Mouse (Mus musculus) megakaryocyte-erythroid progenitor cell, adult 5-6 weeks (primary cell): ENCODE results near the gene Ube2q2. TPM values are rescaled to one million over a fixed set of nuclear protein-coding genes. Genes with fewer than 3 reads are reported as not detected.
"Not testable (repeated sequence)": the region's sequence is repeated elsewhere in the genome, so short reads cannot be mapped to it uniquely, and the experiment has no call there.

Experiments used
- ATAC-seq: replicated peaks from 2 replicates; pipeline ENCODE4 v1.8.0; 2016; ENCODE audit warnings: mild to moderate bottlenecking, inconsistent platforms; ENCODE audit not compliant: severe bottlenecking, poor library complexity, low FRiP score, low TSS enrichment
- total RNA-seq, 2 experiments: library from RNA; stranded (forward) in 1 of 2; stranded (reverse) in 1 of 2; fragments of 200-1000, 215-1000 nt in 1 of 2; fragments of >200 nt in 1 of 2; fragmentation: Nextera tagmentation in 1 of 2; gene quantifications; 2 replicates each; pipeline ENCODE4 v1.2.3; 2014 to 2017

Ube2q2 gene
- total RNA-seq, 2 experiments from 2014 or later = 29.3 to 69.4 TPM

- no peak for ATAC-seq
Observed at GRCm38 (mm10) chr9:55232110-55232509, 83.5 kb downstream of the Ube2q2 start.

- no peak for ATAC-seq
Observed at GRCm38 (mm10) chr9:55232586-55232985, 83.9 kb downstream of the Ube2q2 start.

DNA sequence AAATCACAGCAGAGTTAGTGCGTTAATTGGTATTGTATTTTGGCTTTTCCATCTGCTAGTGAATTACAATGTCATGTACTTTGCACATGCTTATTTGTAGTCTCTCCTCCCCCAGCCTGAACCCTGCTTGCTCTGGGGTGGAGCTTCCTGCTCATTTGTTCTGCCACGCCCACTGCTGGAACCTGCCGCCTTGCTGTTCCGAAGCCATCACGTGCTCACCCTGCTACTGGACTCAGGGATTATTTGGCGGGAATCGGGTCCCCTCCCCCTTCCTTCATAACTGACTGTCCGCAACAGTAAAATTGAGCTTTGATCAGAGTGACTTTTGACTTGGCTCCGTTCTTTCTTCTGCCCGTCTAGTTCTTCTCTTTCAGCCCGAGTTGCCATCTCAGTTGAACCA lies 84.4 kb downstream of the Ube2q2 start:
- ATAC-seq = not testable (repeated sequence)

GRCm38 (mm10) chr9:55236235-55237165 lies 87.8 kb downstream of the Ube2q2 start:
- no peak for ATAC-seq

DNA sequence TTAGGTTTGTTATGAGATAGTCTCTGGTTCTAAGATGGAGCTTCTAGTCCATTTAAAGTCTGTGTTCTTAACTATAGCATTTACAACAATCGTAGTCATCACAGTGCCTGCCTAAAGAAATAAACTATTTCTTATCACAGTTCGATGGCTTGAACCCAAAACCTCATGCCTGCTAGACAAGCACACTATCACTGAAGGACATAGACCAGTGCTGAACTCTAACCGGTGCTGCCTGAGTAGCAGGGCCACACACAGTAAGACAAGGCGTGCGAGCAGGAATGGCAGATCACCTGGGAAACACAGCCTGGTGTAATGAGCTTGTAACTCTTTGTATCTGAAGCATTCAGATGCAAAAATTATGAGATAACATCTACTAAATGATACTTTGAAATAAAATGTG lies 92.2 kb downstream of the Ube2q2 start:
- ATAC-seq = peak; percentile 89

DNA sequence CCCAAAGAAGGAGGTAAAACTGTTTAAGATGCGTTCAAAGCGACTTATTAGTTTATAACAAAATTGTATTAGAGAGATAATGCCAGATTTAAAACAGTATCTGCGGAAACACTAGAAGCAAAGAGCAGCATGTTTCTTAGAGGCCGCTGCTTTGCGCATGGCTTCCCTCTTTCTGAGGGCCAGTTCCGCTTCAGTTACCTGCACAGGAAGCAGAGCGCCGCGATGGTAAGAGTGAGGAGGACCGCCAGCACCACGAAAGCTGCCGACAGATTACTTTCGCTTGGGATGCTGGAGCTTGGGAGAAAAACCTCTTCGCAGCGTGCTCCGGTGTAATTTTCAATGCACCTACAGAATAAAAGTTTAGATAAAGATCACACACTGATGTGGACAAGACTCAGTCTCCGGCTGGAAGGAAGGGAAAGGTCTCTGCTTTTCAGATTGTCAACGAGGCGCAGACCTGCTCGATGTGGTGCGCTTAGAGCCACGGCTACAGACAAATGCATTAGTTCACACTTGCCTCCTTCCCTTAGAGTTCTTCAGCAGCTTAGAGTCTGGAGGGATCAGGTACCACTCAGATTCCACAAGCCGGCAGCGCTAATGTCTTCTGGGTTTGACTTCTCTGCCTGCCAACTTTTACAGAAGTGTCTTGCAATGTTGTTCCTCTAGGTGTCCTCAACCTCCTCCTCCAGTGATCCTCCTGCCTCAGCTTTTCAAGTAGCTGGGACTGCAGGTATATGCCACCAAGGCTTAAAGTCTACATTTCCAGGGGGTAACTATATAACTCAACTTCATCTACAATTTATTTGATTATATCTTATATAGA lies 93.4 kb downstream of the Ube2q2 start:
- no peak for ATAC-seq

- no peak for ATAC-seq
Observed at GRCm38 (mm10) chr9:55243280-55243679, 94.6 kb downstream of the Ube2q2 start.

GRCm38 (mm10) chr9:55244079-55244478 lies 95.4 kb downstream of the Ube2q2 start:
- ATAC-seq = no peak

DNA sequence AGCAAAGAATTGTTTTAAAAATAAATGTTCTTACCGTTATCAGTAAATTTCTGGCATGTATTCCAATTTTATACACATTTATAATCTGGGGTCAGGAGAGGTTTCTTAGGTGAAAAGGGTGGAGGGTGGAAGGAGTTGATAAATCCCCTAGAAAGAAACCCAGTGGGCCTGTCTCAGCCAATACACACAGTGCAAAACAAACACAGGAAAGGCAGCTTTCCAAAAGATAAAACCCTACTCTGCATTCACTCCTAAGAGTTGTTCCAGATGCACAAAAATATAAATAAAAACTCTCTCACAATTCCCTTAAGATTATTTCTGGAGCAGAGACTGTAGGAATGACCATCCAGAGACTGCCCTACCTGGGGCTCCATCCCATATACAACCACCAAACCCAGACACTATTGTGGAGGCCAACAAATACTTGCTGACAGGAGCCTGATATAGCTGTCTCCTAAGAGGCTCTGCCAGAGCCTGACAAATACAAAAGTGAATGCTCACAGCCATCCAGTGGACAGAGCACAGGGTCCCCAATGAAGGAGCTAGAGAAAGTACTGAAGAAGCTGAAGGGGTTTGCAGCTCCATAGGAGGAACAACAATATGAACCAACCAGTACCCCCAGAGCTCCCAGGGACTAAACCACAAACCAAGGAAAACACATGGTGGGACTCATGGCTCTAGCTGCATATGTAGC lies 96.5 kb downstream of the Ube2q2 start:
- not testable (repeated sequence) for ATAC-seq

GRCm38 (mm10) chr9:55246440-55246839 lies 97.8 kb downstream of the Ube2q2 start:
- no peak for ATAC-seq

DNA sequence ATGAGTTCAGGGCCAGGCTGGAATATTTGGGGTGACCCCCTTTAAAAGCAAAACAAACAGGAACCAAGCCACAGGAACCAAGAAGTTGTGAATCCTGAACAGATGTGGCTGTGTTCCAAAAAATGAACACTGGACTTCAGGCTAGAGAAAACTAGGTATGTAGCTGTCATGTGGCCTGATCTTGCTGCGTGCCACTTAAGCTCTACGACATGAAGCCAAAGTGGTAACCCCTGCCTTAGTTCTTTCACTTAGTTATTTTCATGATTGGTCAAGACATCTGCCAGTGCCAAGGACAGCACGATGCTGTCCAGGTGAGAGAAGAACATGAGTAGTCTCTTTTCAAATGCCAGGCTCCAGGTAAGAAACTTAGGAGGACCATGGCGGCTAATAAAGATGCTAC lies 98.3 kb downstream of the Ube2q2 start:
- ATAC-seq = no peak

- ATAC-seq = no peak
Observed at GRCm38 (mm10) chr9:55248465-55248864, 99.8 kb downstream of the Ube2q2 start.

GRCm38 (mm10) chr9:55250595-55251247 lies 102.1 kb downstream of the Ube2q2 start:
- no peak for ATAC-seq

DNA sequence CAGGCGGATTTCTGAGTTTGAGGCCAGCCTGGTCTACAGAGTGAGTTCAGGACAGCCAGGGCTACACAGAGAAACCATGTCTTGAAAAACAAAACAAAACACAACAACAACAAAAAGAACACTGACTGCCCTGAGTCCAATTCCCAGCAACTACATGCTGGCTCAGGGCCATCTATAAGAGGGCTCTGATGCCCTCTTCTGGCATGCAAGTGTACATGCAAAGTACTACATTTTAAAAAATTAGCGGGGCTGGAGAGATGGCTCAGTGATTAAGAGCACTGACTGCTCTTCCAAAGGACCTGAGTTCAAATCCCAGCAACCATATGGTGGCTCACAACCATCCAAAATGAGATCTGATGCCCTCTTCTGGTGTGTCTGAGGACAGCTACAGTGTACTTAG lies 103.4 kb downstream of the Ube2q2 start:
- peak; percentile 81; the same call in 1 of the 2 replicates for ATAC-seq

DNA sequence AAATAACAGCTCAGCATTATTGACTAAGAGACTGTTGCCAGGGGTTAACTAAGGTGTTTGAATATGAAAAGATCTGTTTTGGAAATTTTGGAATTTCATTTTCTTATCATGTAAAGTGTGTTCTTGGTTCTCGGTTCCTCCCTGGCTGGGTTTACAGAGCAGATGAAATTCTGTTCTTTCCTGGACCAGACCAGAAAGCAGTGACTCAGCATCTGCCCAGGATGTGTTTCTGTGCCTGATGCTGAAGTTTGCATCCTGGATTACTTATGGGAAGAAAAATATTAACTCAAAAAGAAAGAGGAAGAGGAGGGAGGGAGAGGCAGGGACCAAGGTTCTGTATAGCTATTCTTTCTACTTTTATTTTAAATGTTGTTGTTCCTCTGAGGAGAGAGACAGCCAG lies 105.2 kb downstream of the Ube2q2 start:
- ATAC-seq = no peak

GRCm38 (mm10) chr9:55255056-55255455 lies 106.4 kb downstream of the Ube2q2 start:
- no peak for ATAC-seq

- no peak for ATAC-seq
Observed at GRCm38 (mm10) chr9:55255604-55256003, 107.0 kb downstream of the Ube2q2 start.

DNA sequence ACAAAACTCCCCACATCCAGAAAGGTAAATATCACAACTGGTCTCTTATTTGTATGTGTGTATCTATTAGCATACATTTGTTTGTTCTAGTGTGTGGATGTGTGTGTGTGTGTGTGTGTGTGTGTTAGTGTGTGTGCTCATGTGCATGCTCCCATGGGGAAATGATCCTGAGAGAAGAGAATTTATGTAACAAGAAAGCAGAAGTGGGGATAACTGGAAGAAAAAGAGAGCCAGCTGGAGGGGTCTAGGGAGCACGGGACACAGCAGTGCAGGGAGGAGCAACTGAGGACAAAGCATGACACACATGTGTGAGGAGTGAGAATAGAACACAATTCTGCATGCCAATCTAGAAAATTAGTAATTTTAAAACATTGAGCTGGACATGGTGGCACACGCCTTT lies 108.5 kb downstream of the Ube2q2 start:
- ATAC-seq = no peak
